Mouse (Mus musculus) embryonic fibroblast, embryonic 13.5 days (primary cell): Measurements from ENCODE around the gene Magi2.

Source experiments
- CTCF ChIP-seq: IDR thresholded peaks from 2 replicates; pipeline ENCODE4 v1.5.1; 2011; ENCODE audit warnings: mild to moderate bottlenecking, control low read depth, low read length, moderate library complexity, borderline replicate concordance; ENCODE audit not compliant: insufficient read depth
- POLR2A ChIP-seq: IDR thresholded peaks from 2 replicates; pipeline ENCODE4 v1.6.1; 2011; ENCODE audit warnings: low read depth, mild to moderate bottlenecking, control low read depth, low read length, moderate library complexity

GRCm38 (mm10) chr5:20634822-20635221 lies 1408.0 kb downstream of the Magi2 start:
- TF ChIP-seq CTCF (no peak), POLR2A (no peak)
